Mouse (Mus musculus): ENCODE results near the gene Ldlrap1. TPM values are rescaled to one million over a fixed set of nuclear protein-coding genes. Genes with fewer than 3 reads are reported as not detected.

Ldlrap1 gene
- total RNA-seq, 1 experiment from 2014 or later = 53.1 TPM

GRCm38 (mm10) chr4:134751682-134752380 is 16.0 kb downstream of the Ldlrap1 start:
- no peak for DNase-seq

- no peak for DNase-seq
Observed at GRCm38 (mm10) chr4:134750825-134751224, 17.0 kb downstream of the Ldlrap1 start.

GRCm38 (mm10) chr4:134750263-134750662 is 17.6 kb downstream of the Ldlrap1 start:
- DNase-seq = no peak

- no peak for DNase-seq
Observed at GRCm38 (mm10) chr4:134749301-134750030, 18.4 kb downstream of the Ldlrap1 start.

GRCm38 (mm10) chr4:134745900-134746661 is 21.7 kb downstream of the Ldlrap1 start:
- DNase-seq = peak; percentile 59

GRCm38 (mm10) chr4:134743881-134744633 is 23.8 kb downstream of the Ldlrap1 start:
- no peak for DNase-seq

- DNase-seq = no peak
Observed at GRCm38 (mm10) chr4:134741949-134742348, 25.9 kb downstream of the Ldlrap1 start.

GRCm38 (mm10) chr4:134740186-134740585 is 27.6 kb downstream of the Ldlrap1 start:
- DNase-seq = no peak

- no peak for DNase-seq
Observed at GRCm38 (mm10) chr4:134739530-134739929, 28.3 kb downstream of the Ldlrap1 start.

- no peak for DNase-seq
Observed at GRCm38 (mm10) chr4:134737365-134737910, 30.4 kb downstream of the Ldlrap1 start.

- no peak for DNase-seq
Observed at GRCm38 (mm10) chr4:134736147-134736546, 31.7 kb downstream of the Ldlrap1 start.

- DNase-seq = peak; percentile 78
Observed at GRCm38 (mm10) chr4:134734629-134735081, 33.2 kb downstream of the Ldlrap1 start.

GRCm38 (mm10) chr4:134734038-134734628 is 33.7 kb downstream of the Ldlrap1 start:
- peak; percentile 85 for DNase-seq

- DNase-seq = no peak
Observed at GRCm38 (mm10) chr4:134733371-134733770, 34.5 kb downstream of the Ldlrap1 start.

GRCm38 (mm10) chr4:134730106-134730505 is 37.7 kb downstream of the Ldlrap1 start:
- DNase-seq = no peak

- DNase-seq = no peak
Observed at GRCm38 (mm10) chr4:134725735-134726345, 42.0 kb downstream of the Ldlrap1 start.

GRCm38 (mm10) chr4:134724974-134725373 is 42.9 kb downstream of the Ldlrap1 start:
- no peak for DNase-seq

- DNase-seq = no peak
Observed at GRCm38 (mm10) chr4:134723251-134723650, 44.6 kb downstream of the Ldlrap1 start.

- DNase-seq = no peak
Observed at GRCm38 (mm10) chr4:134721076-134721475, 46.7 kb downstream of the Ldlrap1 start.

- DNase-seq = no peak
Observed at GRCm38 (mm10) chr4:134720371-134720770, 47.5 kb downstream of the Ldlrap1 start.

GRCm38 (mm10) chr4:134719489-134719888 is 48.3 kb downstream of the Ldlrap1 start:
- DNase-seq = no peak

Measured in adrenal gland, postnatal 14 days (tissue).